Mouse (Mus musculus) kidney, adult 11 months (tissue): Measurements from ENCODE around the gene Txn1.
A peak's percentile ranks its signal among the peaks of the same experiment; 100 is the strongest.

Experiments used
- DNase-seq: peaks from one replicate; pipeline ENCODE4 v3.0.0; 2022

The Txn1 gene

DNA sequence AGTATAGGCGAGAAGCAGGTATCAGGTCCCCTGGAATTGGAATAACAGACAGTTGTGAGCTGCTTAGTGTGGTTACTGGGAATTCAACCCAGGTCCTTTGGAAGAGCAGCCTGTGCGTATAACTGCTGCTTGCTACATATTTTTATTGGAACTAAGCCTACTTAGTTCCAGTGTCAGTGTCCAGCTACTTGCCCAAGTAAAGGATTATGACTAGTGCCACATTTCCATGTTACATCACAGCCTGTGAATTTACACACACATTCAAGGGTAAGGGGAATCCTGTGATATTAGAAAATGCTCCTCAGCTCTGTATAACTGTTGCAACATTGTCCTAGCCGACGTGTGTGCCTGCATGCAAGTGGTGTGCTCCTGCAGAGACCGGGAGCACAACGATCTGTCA is 18.9 kb downstream of the Txn1 start:
- DNase-seq = no peak

DNA sequence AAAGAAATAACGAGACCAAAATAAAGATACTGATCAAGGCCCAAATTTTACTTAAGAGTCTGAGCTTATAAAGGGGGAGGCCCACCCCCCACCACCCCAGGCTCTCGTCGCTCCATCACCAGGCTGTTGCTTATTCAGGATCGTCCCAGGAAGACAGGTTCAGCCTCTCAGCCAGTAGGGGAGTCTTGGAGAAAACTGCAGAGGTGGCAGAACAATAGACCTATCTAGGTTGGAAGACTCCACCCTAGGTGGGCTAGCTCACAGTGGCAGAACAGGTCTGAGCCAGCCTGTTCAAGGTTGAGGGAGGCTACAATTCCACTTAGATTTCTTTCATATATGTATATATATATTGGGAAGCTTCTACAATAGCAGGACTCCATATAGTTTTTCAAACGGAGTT is 22.0 kb downstream of the Txn1 start:
- DNase-seq = no peak

DNA sequence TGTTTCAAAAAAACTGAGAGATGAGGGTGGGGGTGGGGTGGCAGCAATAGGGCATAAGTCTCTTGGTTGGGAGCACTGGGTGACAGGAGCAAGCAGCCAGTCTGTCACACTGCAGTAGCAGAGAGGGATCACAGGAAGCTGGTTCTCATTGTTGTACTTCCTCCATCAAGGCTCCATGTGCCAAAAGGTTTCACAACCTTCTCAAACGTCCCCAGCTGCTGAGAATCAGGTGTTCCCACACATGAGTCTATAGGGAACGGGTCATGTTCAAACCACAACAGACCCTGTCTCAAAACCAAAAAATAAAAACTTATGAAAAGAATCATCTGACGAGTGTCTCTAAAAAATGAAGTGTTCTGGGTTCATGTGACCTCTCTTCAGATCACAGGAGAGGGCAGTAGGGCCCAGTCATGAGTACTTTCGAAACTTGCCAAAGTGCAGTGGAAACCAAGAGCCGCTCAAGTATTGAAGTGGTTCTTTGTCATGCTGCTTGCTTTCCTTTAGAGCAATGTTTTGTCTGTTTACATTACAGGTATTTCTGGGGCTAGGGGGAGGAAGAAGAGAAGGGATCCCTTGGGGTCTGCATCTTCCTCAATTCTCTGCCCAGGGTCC is 25.5 kb downstream of the Txn1 start:
- no peak for DNase-seq

DNA sequence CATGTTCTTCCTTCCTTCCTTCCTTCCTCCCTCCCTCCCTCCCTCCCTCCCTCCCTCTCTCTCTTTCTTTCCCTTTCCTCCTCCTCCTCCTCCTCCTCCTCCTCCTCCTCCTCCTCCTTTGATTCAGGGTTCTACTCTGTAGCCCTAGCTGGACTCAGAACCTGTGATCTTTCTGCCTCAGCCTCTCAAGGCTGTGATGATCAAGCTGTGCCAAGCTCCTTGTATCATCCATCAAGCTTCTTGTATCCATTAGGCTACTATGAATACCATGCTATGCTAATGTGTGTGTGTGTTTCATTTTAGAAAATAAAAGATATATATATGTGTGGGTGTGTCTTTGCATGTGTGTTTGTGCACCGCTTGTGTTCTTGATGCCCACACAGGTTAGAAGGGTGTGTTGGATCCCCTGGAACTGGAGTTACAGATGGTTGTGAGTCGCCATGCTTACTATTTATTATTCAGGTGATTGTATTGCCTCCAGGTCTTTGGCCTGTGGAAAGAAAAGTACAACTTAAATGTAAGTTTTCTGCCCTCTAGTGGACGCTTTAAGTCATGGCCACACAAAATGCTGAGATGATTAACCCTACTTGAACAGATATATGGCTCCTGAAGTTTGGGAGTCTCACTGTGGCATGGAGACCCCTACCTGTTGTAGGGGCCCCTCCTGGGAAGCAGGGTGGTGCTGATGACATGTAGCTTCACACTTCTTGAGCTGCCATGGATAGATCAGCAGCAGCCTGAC is 28.6 kb downstream of the Txn1 start:
- DNase-seq = peak; percentile 35

DNA sequence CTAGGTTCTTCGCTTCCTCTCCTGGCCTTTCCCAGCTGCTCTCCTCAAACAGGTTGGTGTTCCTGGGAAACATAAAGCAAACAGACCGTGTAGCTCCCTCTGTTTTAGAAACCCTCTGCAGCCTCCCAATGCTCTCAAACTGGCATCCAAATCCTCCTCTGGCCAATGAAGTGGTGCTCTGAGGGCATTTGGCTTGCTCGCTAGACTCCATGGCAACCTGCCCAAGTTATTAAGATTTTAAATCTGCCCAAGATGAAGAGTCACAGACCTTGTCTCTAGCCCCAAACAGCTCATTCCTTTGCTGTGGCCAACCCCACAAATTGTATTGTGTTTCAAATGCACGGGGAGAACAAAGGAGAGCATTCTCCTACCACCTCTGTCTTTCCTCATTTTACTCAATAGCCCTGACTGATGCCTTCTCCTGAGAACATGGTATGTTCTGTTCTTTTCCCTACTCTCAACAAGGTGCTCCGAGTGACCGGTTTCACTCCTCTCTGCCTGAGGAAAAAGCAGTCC is 31.6 kb downstream of the Txn1 start:
- no peak for DNase-seq

DNA sequence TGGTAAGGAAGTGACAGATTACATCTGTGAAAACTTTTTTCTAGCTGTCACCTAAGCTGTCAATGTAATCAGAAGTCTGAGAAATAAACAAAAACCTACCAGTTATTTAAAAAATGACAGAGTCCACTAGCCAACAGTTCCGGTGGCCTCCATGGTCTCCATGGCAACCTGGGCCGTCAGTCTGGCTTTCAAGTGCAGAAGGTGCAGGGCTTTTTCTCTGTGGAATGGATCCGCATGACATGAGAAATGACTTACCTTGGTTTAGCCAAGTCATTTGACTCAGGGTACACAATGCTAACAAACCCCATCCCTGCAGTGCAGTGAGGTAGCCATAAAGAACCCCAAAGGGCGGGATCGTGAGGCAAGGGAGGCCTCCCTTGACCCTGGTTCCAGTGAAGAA is 34.0 kb downstream of the Txn1 start:
- no peak for DNase-seq

DNA sequence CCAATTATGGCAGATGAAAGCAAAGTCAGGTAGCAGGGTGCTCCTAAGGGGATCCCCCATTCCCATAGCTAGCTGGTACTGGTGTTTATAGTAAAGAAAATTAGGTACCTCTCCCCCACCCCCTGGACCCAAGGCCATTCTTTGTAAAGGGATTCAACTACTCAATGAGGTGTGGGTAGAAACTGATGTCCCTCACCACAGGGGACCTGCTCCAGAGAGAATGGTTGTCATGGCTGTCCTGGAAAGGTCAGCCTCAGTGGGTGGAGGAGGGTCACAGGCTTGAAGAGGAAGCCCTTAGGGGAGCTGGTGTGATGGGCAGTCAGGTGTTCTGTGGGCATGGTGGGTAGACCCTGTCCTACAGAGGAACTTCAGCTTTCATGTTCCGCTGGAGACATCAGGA is 35.7 kb downstream of the Txn1 start:
- no peak for DNase-seq

DNA sequence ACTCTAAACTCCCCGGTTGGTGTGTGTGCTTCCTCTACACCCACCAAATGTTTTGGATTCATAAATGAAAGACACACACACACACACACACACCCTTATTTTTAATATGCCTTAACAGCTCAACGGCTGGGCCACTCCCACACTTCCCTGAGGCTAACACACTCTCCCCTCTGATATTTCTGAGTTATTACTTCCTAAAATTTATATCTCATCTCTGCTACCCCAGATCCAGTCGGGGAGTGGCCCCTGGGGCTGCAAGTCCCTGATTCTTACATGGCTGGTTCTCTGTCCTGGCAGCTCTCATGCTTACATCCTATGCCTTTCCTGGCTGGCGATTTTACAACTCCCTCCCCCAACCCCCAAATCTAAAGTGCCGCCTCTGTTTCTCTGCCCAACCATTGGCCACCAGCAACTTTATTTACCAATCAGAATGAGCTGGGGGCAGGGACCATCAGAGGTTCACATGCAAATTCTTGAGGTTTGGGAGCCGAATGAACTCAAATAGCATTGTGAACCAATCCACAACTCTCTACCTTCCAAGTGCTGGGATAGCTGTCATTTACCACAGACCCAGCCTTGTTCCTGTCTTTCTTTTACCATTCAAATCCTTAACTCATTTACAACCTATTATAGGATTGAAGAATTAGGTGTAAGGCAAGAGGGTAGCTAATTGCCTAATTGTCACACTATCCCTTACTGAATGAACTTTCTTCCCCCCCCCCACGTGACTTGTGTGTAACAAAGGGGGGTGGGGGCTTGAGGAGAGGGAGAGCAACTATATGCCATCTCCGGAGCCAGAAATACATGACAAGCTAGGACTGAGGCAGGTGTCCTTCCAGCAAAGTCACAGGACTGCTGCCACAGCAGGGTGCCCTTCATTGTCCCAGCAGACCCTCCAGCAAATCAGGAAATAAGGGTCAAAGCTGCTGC is 36.5 kb downstream of the Txn1 start:
- DNase-seq = no peak

DNA sequence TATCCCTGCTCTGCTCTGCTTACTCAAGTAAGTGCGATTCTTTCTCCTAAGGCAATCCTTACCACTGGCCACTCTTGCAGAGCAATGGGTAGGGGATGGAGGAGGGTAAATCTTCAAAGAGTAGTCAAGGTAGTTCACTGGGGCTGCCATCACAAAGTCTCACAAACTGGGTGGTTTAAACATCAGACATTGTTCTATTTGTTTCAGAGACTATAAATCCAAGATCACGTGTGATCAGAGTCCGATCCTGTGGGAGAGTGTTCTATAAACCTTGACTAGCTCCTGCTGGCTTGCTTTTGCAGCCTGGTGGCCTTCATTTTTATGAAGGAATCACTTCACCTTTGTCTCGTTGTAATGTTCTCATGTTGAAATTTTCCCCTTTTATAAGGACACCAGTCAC is 39.5 kb downstream of the Txn1 start:
- DNase-seq = no peak

DNA sequence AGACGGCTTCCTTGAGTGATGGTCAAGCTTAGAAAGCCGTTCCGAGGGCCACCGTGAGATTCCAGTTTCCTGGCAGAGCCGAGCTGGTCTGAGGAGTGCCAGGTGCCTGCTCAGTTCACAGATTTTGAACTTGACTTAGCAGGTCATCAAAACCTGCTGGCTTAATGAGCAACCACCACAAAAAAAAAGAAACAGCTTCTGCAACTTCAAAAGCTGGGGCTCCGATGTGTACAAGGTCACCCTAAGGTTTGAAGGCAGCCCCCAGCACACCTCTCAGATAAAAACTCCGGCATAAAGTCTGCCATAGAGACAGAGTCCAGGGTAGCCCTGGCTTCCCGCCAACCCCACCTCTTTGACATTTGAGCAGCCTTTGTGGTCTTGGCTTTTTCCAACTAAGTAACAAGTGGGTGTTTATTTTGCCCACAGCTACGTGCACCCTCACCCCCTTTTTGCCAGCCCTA is 40.0 kb downstream of the Txn1 start, which contains the start of gene D630039A03Rik:
Gene D630039A03Rik, minus strand, starts transcription at position 97 of the 461 bp plus-strand sequence.
- DNase-seq = peak; percentile 78

DNA sequence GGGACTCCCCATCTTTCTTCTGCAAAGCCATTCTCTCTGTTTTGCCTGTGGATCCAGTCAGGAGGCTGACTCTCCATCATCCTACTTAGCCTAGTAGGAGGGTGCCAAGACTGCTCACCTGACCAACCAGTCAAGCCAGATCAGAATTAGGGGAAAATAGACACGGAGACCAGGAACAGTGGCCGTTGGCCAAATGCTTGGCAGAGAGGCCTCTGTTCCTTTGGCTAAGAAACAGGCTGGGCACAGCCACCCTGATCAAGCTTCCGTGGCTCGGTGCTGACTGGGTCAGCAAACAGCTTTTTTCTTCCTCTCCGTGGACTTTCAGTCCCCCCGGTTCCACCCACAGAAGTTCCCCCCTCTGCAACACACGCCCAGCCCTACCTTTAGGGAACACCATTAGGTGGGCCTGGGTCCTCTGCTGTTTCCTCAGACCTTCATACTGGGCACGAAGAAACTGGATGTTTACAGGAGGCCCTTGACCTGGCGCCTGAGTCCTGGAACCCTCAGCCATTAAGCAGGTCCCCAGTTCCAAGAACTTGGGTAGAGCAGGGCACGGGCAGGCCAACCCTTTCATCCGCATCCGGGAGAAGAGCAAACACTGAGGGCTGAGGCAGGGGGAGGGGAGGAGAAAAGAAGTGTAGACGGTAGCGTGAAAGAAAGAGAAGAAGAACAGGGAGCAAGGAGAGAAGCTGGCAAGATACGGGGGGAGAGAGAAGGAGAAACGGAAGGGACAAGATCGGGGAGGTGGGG is 40.8 kb downstream of the Txn1 start:
- DNase-seq = peak; percentile 89

DNA sequence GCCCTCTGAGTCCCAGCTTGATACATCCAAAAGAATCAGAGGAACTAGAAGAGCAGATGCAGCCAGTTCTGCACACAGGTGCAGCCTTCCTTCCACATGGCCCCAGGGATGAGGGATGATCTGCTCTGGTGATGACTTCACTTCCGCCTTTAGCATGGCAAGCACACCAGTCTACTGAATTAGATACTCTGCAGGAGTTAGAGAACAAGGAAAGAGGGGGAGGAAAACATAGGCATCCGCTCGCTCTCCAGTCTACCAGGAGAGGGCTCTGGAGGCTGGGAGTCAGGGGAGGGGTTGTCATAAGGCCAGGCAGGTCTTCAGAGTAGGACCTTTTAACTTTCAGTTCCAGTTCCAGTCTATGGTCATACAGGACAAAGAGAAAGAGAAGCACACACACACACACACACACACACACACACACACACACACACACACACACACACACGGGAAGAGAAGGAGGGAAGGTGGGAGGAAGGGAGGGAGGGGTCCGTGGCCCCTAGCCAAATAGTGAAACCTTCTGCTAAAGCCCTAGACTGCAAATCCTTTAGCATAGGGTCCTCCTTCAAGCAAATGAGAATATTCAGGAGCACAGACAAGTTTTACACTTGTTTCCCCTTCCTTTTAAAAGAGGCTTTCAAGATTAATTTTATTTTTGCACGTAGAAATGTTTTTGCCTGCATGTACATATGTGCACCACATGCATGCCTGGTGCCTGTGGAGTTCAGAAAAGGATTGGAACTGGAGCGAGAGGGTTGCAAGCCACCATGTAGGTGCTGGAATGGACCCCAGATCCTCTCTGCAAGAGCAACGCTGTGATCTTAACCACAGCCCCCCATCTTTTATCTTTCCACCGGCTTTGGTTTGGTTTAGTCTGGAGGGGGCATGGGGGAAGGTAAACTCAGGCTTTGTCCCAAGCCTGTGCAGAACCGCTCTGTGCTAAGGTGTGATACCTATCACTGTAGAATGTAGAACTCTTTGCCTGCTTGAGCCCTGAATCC is 41.7 kb downstream of the Txn1 start:
- peak; percentile 18 for DNase-seq

DNA sequence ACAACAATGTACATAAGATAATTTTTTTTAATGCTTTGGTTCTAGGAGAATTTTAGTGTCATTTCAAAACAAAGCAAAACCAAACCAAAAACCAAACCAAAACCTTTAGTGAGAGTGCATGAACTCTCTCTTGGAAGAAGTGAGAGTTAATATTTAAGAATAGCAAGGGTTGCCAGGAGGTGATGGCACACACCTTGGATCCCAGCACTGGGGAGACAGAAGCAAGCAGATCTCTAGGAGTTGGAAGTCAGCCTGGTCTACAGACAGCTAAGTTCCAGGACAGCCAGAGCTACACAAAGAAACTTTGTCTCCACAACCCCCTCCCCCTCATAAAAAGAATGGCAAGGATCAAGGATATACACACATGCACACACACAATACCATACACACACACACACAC is 43.2 kb downstream of the Txn1 start:
- DNase-seq = peak; percentile 33

DNA sequence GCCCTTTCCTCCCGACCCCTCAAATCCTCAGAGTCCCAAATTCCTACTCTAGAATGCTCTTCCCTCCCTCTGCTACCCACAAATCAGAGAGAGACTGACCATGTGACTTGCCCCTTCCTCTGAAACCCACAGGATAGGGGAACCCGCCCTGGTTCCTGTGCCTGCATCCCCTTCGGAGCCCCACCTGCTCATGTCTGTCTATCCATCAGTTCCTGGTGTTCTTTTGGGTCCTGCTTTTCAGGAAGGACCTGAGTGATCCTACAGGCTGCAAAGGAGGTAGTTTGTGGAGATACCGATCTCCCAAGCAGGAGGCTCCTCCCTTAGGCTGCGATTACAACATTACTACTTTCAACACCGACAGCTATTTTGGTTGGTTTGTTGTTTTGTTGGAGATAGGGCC is 47.4 kb downstream of the Txn1 start:
- no peak for DNase-seq

DNA sequence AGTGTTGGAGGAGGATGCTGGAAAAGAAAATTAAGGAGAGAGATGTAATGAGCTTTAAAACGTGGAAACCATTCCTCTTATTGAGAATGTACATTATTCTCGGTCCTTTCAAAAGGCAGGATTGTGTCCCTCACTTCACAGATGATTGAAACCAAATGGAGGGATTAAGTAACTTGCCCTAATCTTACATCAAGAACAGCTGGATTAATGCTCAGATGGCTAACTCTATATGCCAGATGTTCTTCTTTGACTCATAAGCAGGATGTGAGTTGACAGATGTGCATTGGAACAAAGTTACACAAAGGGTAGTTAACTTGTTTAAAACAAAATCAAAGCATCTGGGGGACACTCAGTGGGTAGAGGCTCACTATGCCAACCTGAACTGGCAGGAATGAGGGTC is 49.5 kb downstream of the Txn1 start:
- DNase-seq = no peak

DNA sequence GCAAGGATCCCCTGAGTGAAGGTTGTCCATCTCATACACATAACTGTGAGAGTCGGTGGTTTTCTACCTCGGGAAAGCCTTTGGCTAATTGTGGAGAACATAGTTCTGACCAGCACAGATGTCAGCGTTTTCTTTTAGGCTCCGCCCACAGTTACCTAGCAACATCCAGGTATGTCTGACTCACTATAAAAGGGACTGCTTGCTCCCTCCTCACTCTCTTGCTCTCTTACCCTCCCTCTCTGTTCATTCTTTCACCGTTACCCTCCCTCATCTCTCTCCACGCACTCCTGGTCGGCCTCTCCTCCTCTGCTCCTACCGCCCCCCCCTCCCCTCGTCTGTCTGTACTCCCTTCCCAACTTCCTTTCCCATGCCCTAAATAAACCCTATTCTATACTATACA is 51.6 kb downstream of the Txn1 start:
- peak; percentile 69 for DNase-seq

DNA sequence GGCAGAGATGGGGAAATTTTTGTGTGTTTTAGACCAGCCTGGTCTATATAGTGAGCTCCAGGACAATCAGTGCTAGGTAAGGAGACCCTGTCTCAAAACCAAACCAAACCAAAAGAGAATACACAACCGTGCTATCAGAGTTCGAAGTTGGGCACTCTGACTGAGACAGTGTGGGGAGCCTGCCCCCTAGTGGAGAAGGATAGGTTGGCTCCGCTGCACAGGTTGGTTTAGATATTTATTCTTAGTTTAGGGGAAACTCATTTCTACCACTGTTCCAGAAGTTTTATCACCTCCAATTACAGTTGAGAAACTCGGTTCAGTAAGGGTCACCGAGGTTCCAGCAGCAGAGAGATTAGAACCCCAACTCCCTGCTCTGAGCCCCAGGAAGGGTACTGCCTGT is 52.0 kb downstream of the Txn1 start:
- peak; percentile 32 for DNase-seq

DNA sequence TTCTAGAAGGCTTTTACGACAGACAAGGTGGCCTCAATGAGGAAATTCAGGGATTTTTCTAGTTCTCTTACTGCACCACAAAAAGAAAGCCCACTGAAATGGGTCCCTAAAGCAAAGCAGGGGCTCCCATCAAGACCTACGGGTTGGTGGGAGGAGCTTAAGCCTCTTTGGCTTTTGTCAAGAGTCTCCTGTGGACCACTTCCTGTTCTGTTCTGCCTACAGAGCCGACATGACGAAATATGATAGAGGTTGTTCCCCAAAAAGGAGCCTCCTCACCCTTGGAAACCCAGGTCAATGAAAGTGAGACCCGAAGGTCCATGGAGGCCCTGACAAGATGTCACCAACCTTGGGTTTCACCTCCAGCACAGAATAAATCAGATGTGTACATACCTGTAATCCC is 53.6 kb downstream of the Txn1 start:
- no peak for DNase-seq

DNA sequence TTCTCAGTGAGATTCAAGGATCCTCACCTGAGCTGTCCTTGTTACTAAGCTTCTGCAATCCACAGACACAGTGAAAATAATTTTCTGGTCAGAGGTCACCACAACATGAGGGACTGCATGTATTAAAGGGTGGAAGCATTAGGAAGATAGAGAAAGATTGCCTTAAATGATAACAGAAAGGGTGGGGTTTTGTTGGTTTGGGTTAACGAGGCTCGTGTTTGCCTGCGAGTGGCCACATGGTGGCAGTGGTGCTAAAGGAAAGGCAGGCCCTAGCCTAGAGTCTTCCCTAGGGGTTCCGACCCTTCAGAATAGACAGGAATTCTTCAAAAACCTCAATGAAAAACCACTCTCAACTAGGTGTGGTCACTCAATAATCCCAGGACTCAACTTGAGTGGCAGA is 55.0 kb downstream of the Txn1 start:
- DNase-seq = no peak

DNA sequence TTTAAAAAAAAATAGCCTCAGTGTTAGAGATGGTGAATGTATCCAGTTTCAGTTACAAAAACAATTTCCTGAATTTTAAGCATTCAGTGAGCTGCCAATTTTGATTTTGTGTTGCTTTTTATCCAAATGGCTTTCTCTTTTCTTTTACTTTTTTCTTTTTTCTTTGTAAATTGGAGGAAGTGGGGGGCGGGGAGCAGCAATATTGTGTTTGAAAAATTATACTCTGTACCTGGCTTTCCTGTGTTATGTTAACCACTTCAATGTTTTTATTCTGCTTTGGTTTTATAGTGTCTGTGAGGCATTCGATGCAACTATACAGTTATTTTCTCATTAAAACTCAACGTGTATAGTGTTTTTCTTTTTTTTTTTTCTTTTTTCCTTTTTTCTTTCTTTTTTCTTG is 59.6 kb downstream of the Txn1 start:
- DNase-seq = no peak

DNA sequence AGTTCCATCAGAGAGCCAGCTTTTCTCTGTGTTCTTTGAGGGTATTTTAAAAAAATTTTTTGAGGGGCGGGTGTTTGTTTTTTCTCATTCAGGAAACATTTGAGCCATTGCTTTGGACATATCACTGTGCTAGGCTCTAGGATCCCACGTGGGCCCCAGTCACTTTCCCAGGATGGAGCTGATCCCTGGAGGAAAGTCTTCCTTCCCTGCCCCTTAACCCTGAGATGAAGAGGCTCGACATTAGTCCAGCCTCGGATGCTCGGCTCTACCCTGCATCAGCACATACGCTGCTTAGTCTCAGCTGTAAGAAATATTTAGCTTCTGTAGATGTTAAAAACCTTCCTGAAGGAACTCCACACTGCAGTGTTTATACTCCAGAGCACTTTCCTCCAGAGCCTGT is 60.3 kb downstream of the Txn1 start:
- DNase-seq = no peak
